Mouse (Mus musculus): ENCODE measurements around the gene Creld2. TPM values are rescaled to one million over a fixed set of nuclear protein-coding genes. Genes with fewer than 3 reads are reported as not detected.
A peak's percentile ranks its signal among the peaks of the same experiment; 100 is the strongest.

Creld2 gene
- polyA plus RNA-seq, 1 experiment = 372 TPM

DNA sequence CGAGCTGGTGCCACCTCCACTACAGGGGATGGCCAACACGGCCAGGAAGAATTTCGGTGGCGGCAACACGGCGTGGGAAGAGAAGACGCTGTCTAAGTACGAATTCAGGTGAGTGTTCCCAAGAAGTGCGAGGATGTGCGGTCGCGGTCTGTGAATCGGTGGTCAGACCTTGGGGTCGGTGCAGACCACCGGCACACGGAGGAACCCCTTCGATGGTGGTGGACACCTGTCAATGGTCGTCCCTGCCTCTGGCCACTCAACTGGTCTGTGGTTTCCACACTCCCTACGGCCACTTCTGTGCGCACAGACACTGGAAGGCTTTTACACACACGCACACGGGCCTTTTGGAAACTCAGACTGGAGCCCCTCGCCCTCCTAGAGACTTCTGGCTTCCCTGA lies 459 bp downstream of the Creld2 start:
- TF ChIP-seq POLR2A (IDR thresholded peaks at IDR 0.05; ENCODE audit: control insufficient read depth, low read depth, low read length) (no peak), CTCF (IDR thresholded peaks at IDR 0.05; ENCODE audit: control insufficient read depth, insufficient read depth, insufficient replicate concordance, low read depth, low read length) (no peak)
- Histone ChIP-seq H3K4me3 (ENCODE audit: control insufficient read depth, low read depth, low read length) (peak overlapping the region; percentile 90), H3K27ac (ENCODE audit: control insufficient read depth, insufficient read depth, low read depth, low read length) (peak overlapping the region; percentile 50), H3K4me1 (ENCODE audit: control insufficient read depth, insufficient read depth, low read length) (peaks cover 5% of the 10 kb centered on the region), H3K27me3 (ENCODE audit: control insufficient read depth, insufficient read depth, low read length) (no peaks in the 10 kb centered on the region), H3K36me3 (ENCODE audit: control insufficient read depth, insufficient read depth, low read length) (no peaks in the 10 kb centered on the region)

DNA sequence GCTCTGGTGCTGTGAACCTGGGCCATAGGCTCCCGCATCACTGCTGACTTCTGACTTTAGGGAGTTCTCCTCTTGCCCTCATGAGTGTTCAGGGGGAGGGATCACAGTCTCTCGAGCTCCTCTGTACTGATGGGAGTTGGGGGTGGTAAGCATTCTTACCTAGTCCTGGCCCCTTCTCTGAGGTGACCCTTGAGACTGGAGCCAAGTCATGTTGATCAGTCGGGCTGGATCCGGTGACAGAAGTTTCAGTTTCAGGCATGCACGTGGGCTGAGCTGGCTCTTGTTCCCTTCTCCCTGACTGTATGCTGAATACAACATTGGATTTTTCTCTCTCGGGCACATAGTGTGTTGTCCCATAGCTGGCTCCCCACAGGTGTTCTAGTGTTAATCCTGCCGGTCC lies 2.0 kb downstream of the Creld2 start:
- peaks cover 5% of the 10 kb centered on the region for H3K4me1 ChIP-seq (ENCODE audit: control insufficient read depth, insufficient read depth, low read length)
- H3K36me3 ChIP-seq (ENCODE audit: control insufficient read depth, insufficient read depth, low read length) = no peaks in the 10 kb centered on the region
- no peak overlapping the region; the same call in 1 of the 2 replicates for H3K4me3 ChIP-seq (ENCODE audit: control insufficient read depth, low read depth, low read length)
- H3K27me3 ChIP-seq (ENCODE audit: control insufficient read depth, insufficient read depth, low read length) = no peaks in the 10 kb centered on the region
- no peak for TF ChIP-seq CTCF (IDR thresholded peaks at IDR 0.05; ENCODE audit: control insufficient read depth, insufficient read depth, insufficient replicate concordance, low read depth, low read length)
- no peak for TF ChIP-seq POLR2A (IDR thresholded peaks at IDR 0.05; ENCODE audit: control insufficient read depth, low read depth, low read length)
- no peak overlapping the region for H3K27ac ChIP-seq (ENCODE audit: control insufficient read depth, insufficient read depth, low read depth, low read length)

DNA sequence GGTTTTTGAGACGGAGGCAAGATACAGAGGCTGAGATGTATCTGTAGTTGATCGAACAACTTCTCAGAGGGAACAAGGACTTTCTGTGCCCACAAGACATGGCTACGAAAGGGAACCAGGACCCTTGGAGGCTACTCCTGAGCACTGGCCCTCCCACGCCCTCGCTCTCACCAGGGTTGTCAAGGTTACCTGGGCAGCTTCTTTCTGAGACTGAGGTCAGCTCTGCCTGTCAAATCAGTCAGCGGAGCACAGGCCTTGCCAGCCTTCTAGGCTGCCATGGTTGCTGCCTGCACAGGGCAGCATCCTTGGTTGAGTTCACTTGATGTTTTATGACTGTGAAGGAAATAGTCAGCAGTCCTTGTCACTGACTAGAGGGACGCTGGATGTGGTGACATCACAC lies 3.1 kb downstream of the Creld2 start:
- no peak overlapping the region for H3K4me3 ChIP-seq (ENCODE audit: control insufficient read depth, low read depth, low read length)
- no peaks in the 10 kb centered on the region for H3K36me3 ChIP-seq (ENCODE audit: control insufficient read depth, insufficient read depth, low read length)

DNA sequence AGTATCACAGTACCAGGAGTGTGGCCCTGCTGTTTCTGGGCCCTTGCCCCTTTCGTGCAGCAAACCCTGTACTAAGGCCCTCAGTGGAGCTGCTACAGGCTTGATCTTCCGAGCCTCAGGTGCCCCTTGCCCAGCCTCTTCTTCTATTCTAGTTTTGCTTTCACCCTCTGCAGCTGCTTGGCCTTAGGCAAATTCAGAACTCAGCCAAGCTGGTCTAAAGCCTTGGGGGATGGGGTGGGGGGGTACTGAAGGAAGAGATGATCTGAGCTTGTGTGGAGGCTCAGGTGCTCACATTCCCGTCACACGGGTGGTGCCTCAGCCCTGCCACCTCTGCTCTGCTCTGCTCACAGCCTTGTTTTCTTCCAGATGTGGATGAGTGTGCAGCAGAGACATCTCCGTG lies 3.9 kb downstream of the Creld2 start:
- TF ChIP-seq CTCF (IDR thresholded peaks at IDR 0.05; ENCODE audit: control insufficient read depth, insufficient read depth, insufficient replicate concordance, low read depth, low read length) (no peak), POLR2A (IDR thresholded peaks at IDR 0.05; ENCODE audit: control insufficient read depth, low read depth, low read length) (no peak)
- Histone ChIP-seq H3K36me3 (ENCODE audit: control insufficient read depth, insufficient read depth, low read length) (no peaks in the 10 kb centered on the region), H3K4me3 (ENCODE audit: control insufficient read depth, low read depth, low read length) (no peak overlapping the region), H3K27me3 (ENCODE audit: control insufficient read depth, insufficient read depth, low read length) (no peaks in the 10 kb centered on the region), H3K27ac (ENCODE audit: control insufficient read depth, insufficient read depth, low read depth, low read length) (no peak overlapping the region), H3K4me1 (ENCODE audit: control insufficient read depth, insufficient read depth, low read length) (peaks cover 5% of the 10 kb centered on the region)

More for the DNA sequence above, 3.1 kb downstream of the Creld2 start:
- Histone ChIP-seq H3K27ac (ENCODE audit: control insufficient read depth, insufficient read depth, low read depth, low read length) (no peak overlapping the region), H3K4me1 (ENCODE audit: control insufficient read depth, insufficient read depth, low read length) (peaks cover 5% of the 10 kb centered on the region), H3K27me3 (ENCODE audit: control insufficient read depth, insufficient read depth, low read length) (no peaks in the 10 kb centered on the region)
- TF ChIP-seq CTCF (IDR thresholded peaks at IDR 0.05; ENCODE audit: control insufficient read depth, insufficient read depth, insufficient replicate concordance, low read depth, low read length) (no peak), POLR2A (IDR thresholded peaks at IDR 0.05; ENCODE audit: control insufficient read depth, low read depth, low read length) (no peak)

DNA sequence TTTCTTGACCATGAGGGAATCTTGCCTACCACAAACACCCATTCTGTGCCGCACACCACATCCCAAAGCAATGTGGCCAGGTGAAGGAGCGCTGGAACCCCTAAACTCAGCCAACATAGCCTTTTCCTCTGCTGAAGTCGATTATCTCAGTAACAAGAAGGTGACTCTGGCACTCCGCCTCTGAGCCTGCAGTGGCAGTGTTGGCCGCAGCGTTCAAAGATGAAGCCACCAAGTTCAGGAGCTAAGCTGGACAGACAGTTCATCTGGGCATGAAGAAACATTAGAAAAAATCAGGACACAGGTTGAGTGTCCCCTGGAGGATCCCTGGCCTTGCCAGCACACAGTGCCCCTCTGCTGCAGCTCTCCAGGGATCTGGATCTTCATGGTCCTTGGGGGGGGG lies 8.0 kb downstream of the Creld2 start:
- H3K36me3 ChIP-seq (ENCODE audit: control insufficient read depth, insufficient read depth, low read length) = no peaks in the 10 kb centered on the region
- H3K27me3 ChIP-seq (ENCODE audit: control insufficient read depth, insufficient read depth, low read length) = no peaks in the 10 kb centered on the region
- H3K4me3 ChIP-seq (ENCODE audit: control insufficient read depth, low read depth, low read length) = no peak overlapping the region
- H3K4me1 ChIP-seq (ENCODE audit: control insufficient read depth, insufficient read depth, low read length) = no peaks in the 10 kb centered on the region
- no peak overlapping the region for H3K27ac ChIP-seq (ENCODE audit: control insufficient read depth, insufficient read depth, low read depth, low read length)
- TF ChIP-seq CTCF (IDR thresholded peaks at IDR 0.05; ENCODE audit: control insufficient read depth, insufficient read depth, insufficient replicate concordance, low read depth, low read length) (no peak), POLR2A (IDR thresholded peaks at IDR 0.05; ENCODE audit: control insufficient read depth, low read depth, low read length) (no peak)

DNA sequence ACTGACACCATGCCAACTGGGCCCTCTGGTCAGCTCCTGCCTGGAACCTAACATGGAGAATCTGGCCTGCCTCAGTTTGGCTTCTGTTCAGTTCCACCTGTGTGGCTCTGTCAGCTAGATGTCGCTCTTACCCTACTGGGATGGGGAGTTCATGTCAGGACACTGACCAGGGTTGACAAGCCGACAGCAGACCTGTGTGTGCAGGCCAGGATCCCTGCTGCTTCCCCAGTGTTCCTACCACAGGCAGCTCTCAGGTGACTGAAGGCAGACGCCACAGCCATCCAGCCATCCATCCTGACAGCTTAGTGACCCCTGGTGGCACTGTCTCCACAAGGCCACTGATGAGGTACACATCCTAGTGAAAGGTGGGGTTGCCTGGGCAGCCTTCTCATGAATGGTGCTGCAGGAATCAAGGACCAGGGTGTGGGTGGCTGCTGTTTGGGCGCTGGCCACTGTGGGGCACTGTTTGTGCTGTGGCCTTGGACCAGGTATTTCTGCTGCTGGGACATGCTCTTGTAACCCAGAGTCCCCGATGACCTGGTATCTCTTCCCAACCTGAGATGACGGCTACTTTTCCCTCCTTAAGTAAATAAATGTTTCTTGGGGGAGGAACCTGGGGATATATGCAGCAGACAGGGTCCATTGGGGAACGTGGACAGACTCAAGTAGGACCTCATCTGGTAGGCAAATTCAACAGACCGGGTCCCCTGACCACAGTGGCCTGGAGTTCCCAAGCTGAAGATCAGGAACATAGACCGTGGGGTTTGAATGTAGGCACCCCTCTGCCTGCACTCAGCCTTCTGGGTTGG lies 8.7 kb downstream of the Creld2 start:
- H3K27me3 ChIP-seq (ENCODE audit: control insufficient read depth, insufficient read depth, low read length) = no peaks in the 10 kb centered on the region
- no peak overlapping the region for H3K4me3 ChIP-seq (ENCODE audit: control insufficient read depth, low read depth, low read length)
- no peak overlapping the region for H3K27ac ChIP-seq (ENCODE audit: control insufficient read depth, insufficient read depth, low read depth, low read length)
- H3K36me3 ChIP-seq (ENCODE audit: control insufficient read depth, insufficient read depth, low read length) = no peaks in the 10 kb centered on the region
- TF ChIP-seq CTCF (IDR thresholded peaks at IDR 0.05; ENCODE audit: control insufficient read depth, insufficient read depth, insufficient replicate concordance, low read depth, low read length) (peak; percentile 46; the same call in 1 of the 2 replicates), POLR2A (IDR thresholded peaks at IDR 0.05; ENCODE audit: control insufficient read depth, low read depth, low read length) (no peak)
- H3K4me1 ChIP-seq (ENCODE audit: control insufficient read depth, insufficient read depth, low read length) = no peaks in the 10 kb centered on the region

DNA sequence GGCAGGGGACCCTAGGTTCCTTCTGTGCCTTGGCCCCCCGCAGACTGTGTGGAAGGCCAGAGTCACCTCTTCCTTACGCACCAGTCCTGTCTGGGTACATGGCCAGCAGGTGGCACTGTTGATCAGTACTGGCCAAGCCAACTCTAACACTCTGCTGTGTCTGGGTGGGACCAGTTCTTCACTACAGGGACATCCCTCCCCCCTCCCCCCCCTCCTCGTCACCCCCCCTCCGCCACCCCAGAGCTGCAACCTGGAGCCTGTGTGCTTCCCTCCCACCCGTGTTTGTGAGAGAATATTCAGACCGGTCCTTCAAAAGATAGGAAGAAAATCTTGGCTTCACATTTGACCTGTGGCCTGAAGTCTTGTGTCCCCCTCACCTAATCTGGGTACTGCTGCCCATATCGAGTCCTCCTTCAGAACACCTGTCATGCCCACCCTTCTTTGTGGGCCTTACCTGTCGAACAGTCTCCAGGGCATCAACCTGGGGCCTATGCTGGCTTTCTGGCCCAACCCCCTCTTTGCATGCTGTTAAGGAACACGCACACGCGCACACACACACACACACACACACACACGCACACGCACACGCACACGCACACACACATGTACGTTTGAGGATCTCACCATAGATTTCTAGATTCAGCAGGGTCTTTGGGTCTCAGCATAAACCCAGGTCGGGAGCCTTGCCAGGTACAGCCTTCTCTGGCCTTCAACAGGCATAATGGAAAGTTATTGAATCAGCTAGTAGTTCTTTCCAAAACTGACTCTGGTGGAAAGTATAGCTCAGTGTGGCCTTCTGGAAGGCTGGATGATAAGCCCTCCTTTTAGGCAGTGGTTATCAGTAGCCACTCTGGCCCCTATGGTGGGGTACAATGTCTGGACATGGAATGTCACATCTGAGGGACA lies 9.6 kb downstream of the Creld2 start:
- Histone ChIP-seq H3K27ac (ENCODE audit: control insufficient read depth, insufficient read depth, low read depth, low read length) (peak overlapping the region; percentile 32; the same call in 1 of the 2 replicates), H3K36me3 (ENCODE audit: control insufficient read depth, insufficient read depth, low read length) (no peaks in the 10 kb centered on the region), H3K27me3 (ENCODE audit: control insufficient read depth, insufficient read depth, low read length) (no peaks in the 10 kb centered on the region), H3K4me3 (ENCODE audit: control insufficient read depth, low read depth, low read length) (no peak overlapping the region), H3K4me1 (ENCODE audit: control insufficient read depth, insufficient read depth, low read length) (no peaks in the 10 kb centered on the region)
- TF ChIP-seq CTCF (IDR thresholded peaks at IDR 0.05; ENCODE audit: control insufficient read depth, insufficient read depth, insufficient replicate concordance, low read depth, low read length) = peak; percentile 88
- no peak for TF ChIP-seq POLR2A (IDR thresholded peaks at IDR 0.05; ENCODE audit: control insufficient read depth, low read depth, low read length)

Data from testis, adult 2 months (tissue).